Mouse (Mus musculus): Measurements from ENCODE around the gene Atmin.

DNA sequence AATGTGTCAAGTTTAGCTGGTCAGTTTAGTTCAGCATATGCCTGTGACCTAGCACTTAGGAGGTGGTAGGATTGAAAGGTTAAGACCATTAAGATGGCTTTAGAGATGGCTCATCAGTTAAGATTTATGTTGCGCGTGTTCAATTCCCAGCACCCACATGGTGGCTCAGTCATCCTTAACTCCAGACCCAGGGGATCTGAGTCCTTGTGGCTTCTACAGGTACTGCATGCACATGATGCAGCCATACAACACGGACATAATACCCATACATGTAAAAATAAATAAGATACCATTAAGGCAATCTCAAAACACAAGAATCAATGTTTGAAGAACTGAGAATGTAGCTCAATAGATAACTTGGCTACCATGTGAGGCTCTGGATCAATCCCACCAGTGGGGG lies 46.6 kb downstream of the Atmin start:
- no peak for TF ChIP-seq REST (IDR thresholded peaks at IDR 0.05; ENCODE audit: insufficient read depth, insufficient read length)
- TF ChIP-seq POLR2A (IDR thresholded peaks at IDR 0.05; ENCODE audit: insufficient read length, low read depth): no peak
- no peak for TF ChIP-seq CEBPB (IDR thresholded peaks at IDR 0.05; ENCODE audit: insufficient read depth, poor library complexity, severe bottlenecking)
- TF ChIP-seq TCF12 (IDR thresholded peaks at IDR 0.05; ENCODE audit: insufficient read depth, poor library complexity, severe bottlenecking): no peak
- TF ChIP-seq USF1 (IDR thresholded peaks at IDR 0.05; ENCODE audit: low read depth): no peak
- TF ChIP-seq MYOG (IDR thresholded peaks at IDR 0.05; ENCODE audit: control insufficient read depth in 1 of 3, insufficient read depth in 1 of 3, insufficient read length in 2 of 3, low read depth in 2 of 3): no peak
- TF ChIP-seq E2F4 (IDR thresholded peaks at IDR 0.05; ENCODE audit: insufficient read depth): no peak
- no peak for TF ChIP-seq TCF3 (IDR thresholded peaks at IDR 0.05; ENCODE audit: insufficient read length, low read depth)
- TF ChIP-seq MAX (IDR thresholded peaks at IDR 0.05; ENCODE audit: low read depth): no peak
- no peak for TF ChIP-seq POLR2AphosphoS2 (IDR thresholded peaks at IDR 0.05; ENCODE audit: insufficient read length, low read depth)
- no peak for TF ChIP-seq MYOD1 (IDR thresholded peaks at IDR 0.05; ENCODE audit: control insufficient read depth in 1 of 3, insufficient read length in 2 of 3, low read depth in 2 of 3)

Data from myocyte (in vitro differentiated cells).